Mouse (Mus musculus): ENCODE data around the gene Bcl6. TPM values are rescaled to one million over a fixed set of nuclear protein-coding genes. Genes with fewer than 3 reads are reported as not detected.

The Bcl6 gene
- polyA plus RNA-seq, 1 experiment from 2014 or later, result 0.22 TPM

GRCm38 (mm10) chr16:23964706-23965367 is 23.8 kb downstream of the Bcl6 start:
- no peak overlapping the region for H3K27ac ChIP-seq
- H3K4me2 ChIP-seq, result no peak overlapping the region
- 75% methylated on average over 14 of the region's 14 CpGs for WGBS
- peaks cover 6% of the 10 kb centered on the region for H3K4me1 ChIP-seq (replicated peaks)
- no peaks in the 10 kb centered on the region for H3K36me3 ChIP-seq
- no peak overlapping the region for H3K9ac ChIP-seq
- no peaks in the 10 kb centered on the region; the same call in 1 of the 2 replicates for H3K9me3 ChIP-seq
- ATAC-seq (ENCODE audit: low FRiP score), result no peak
- no peaks in the 10 kb centered on the region for H3K27me3 ChIP-seq
- no peak overlapping the region for H3K4me3 ChIP-seq

GRCm38 (mm10) chr16:23963896-23964668 is 24.6 kb downstream of the Bcl6 start:
- no peak overlapping the region for H3K4me2 ChIP-seq
- no peaks in the 10 kb centered on the region for H3K27me3 ChIP-seq
- no peak overlapping the region for H3K4me3 ChIP-seq
- peak; percentile 28; the same call in 1 of the 2 replicates for ATAC-seq (ENCODE audit: low FRiP score)
- peaks cover 6% of the 10 kb centered on the region for H3K4me1 ChIP-seq (replicated peaks)
- H3K9ac ChIP-seq, result no peak overlapping the region
- no peaks in the 10 kb centered on the region for H3K9me3 ChIP-seq
- H3K27ac ChIP-seq, result no peak overlapping the region
- no peaks in the 10 kb centered on the region for H3K36me3 ChIP-seq
- 60% methylated on average over 22 of the region's 22 CpGs for WGBS

DNA sequence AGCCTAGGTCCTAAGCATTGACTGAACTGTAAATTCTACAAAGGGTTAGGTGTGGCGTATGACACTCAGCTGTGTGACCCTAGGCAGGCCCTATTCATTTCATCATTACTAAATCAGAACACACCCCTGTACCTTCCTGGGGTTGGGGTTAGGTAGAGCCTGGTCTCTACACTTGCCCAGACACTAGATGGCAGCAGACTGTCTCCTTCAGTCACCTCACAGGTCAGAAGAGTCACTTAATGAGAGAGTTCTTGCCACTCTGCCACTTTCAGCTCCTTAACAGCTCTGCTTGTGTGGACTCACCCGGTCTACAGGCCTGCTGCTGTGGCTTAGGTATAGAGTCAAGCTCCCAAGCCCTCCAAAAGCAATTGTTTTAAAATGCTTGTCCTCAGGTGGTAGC is 26.3 kb downstream of the Bcl6 start:
- WGBS, result 88% methylated on average over 2 of the region's 2 CpGs
- H3K27me3 ChIP-seq, result no peaks in the 10 kb centered on the region
- no peak overlapping the region for H3K9ac ChIP-seq
- ATAC-seq (ENCODE audit: low FRiP score), result no peak
- no peak overlapping the region for H3K4me3 ChIP-seq
- no peak overlapping the region for H3K4me2 ChIP-seq
- H3K4me1 ChIP-seq (replicated peaks), result peaks cover 6% of the 10 kb centered on the region
- no peak overlapping the region for H3K27ac ChIP-seq
- no peaks in the 10 kb centered on the region for H3K9me3 ChIP-seq
- H3K36me3 ChIP-seq, result no peaks in the 10 kb centered on the region

DNA sequence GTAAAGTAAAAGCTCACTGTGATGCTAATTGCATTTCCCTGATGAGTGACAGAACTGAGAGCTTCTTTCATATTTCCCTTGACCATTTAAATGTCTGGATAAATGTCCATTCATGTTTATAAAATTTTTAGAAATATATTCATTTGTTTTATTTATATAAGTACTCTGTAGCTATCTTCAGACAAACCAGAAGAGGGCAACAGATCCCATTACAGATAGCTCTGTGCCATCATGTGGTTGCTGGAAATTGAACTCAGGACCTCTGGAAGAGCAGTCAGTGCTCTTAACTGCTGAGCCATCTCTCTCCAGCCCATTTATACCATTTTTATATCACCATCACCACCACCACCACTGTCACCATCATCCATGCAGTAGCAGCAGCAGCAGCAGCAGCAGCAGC is 29.7 kb downstream of the Bcl6 start:
- Histone ChIP-seq H3K36me3 (no peaks in the 10 kb centered on the region), H3K27ac (no peak overlapping the region), H3K4me2 (no peak overlapping the region), H3K27me3 (no peaks in the 10 kb centered on the region), H3K9ac (no peak overlapping the region), H3K9me3 (no peaks in the 10 kb centered on the region), H3K4me3 (no peak overlapping the region), H3K4me1 (replicated peaks) (peaks cover under 1% of the 10 kb centered on the region)
- no peak for ATAC-seq (ENCODE audit: low FRiP score)

GRCm38 (mm10) chr16:23953959-23954260 is 34.7 kb downstream of the Bcl6 start:
- H3K9me3 ChIP-seq, result no peaks in the 10 kb centered on the region
- peak; percentile 21; the same call in 1 of the 2 replicates for ATAC-seq (ENCODE audit: low FRiP score)
- H3K36me3 ChIP-seq, result no peaks in the 10 kb centered on the region
- WGBS, result 5% methylated on average over 1 of the region's 1 CpGs
- no peak overlapping the region for H3K4me3 ChIP-seq
- H3K27me3 ChIP-seq, result no peaks in the 10 kb centered on the region
- no peak overlapping the region for H3K27ac ChIP-seq
- H3K9ac ChIP-seq, result no peak overlapping the region
- H3K4me1 ChIP-seq (replicated peaks), result no peaks in the 10 kb centered on the region
- H3K4me2 ChIP-seq, result no peak overlapping the region

- Histone ChIP-seq H3K9me3 (no peaks in the 10 kb centered on the region), H3K27ac (no peak overlapping the region), H3K36me3 (no peaks in the 10 kb centered on the region), H3K4me2 (no peak overlapping the region), H3K27me3 (no peaks in the 10 kb centered on the region), H3K9ac (no peak overlapping the region), H3K4me1 (replicated peaks) (no peaks in the 10 kb centered on the region), H3K4me3 (no peak overlapping the region)
- WGBS, result 49% methylated on average over 11 of the region's 11 CpGs
- peak; percentile 59; the same call in 1 of the 2 replicates for ATAC-seq (ENCODE audit: low FRiP score)
These were observed 35.3 kb downstream of the Bcl6 start for GRCm38 (mm10) chr16:23953189-23953958.

DNA sequence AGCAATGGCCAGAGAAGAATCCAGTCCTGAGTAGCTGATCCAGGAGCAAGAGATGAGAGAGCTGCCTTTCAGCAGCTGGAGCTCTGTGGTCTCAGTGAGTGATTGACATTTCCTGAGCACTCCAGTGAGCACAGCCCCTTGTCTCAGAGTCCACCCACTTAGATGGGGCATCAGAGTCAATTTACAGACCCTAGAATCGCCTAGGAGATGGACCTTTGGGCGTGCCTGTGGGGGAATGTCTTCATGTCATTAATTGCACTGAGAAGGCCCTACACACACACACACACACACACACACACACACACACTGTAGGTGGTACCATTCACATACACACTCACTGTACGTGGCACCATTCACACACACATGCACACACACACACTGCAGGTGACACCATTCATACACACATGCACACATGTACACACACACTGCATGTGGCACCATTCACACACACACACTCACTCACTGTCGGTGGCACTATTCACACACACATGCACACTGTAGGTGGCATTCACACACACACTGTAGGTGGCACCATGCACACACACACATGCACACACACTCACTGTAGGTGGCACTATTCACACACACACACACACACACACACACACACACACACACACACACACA is 36.4 kb downstream of the Bcl6 start:
- no peak overlapping the region for H3K9ac ChIP-seq
- no peaks in the 10 kb centered on the region for H3K4me1 ChIP-seq (replicated peaks)
- H3K4me2 ChIP-seq, result no peak overlapping the region
- no peaks in the 10 kb centered on the region for H3K36me3 ChIP-seq
- WGBS, result 84% methylated on average over 4 of the region's 4 CpGs
- H3K4me3 ChIP-seq, result no peak overlapping the region
- H3K27me3 ChIP-seq, result no peaks in the 10 kb centered on the region
- H3K27ac ChIP-seq, result no peak overlapping the region
- no peaks in the 10 kb centered on the region for H3K9me3 ChIP-seq
- ATAC-seq (ENCODE audit: low FRiP score), result 0 out of 2 replicates have a peak, but pooled peaks have one; percentile 32

- Histone ChIP-seq H3K4me3 (no peak overlapping the region), H3K4me2 (no peak overlapping the region), H3K36me3 (no peaks in the 10 kb centered on the region), H3K27me3 (no peaks in the 10 kb centered on the region), H3K27ac (no peak overlapping the region), H3K4me1 (replicated peaks) (no peaks in the 10 kb centered on the region), H3K9ac (no peak overlapping the region), H3K9me3 (no peaks in the 10 kb centered on the region)
- WGBS, result 89% methylated on average over 6 of the region's 6 CpGs
- ATAC-seq (ENCODE audit: low FRiP score), result no peak
These were observed 41.0 kb downstream of the Bcl6 start for GRCm38 (mm10) chr16:23947654-23948053.

DNA sequence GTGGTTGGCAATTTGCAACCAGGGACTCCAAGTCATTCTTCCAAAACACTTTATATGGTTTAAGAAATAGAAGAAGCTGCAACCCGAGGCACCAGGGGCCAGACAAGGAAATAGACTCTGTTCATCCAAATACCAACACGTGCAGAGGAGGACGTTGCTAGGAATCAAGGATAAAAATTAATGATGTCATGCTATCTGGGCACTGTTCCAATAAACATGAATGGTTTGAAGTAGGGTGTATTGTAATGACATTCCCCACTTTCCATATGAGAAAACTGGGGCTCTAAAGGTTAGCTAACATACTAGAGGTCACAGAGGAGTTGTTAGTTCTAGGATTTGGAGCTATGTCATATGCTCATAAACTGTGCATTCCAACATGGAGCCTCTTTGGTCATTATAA is 43.9 kb downstream of the Bcl6 start:
- Histone ChIP-seq H3K9me3 (no peaks in the 10 kb centered on the region), H3K9ac (no peak overlapping the region), H3K36me3 (no peaks in the 10 kb centered on the region), H3K4me2 (no peak overlapping the region), H3K4me3 (no peak overlapping the region), H3K27ac (no peak overlapping the region), H3K27me3 (no peaks in the 10 kb centered on the region), H3K4me1 (replicated peaks) (no peaks in the 10 kb centered on the region)
- ATAC-seq (ENCODE audit: low FRiP score), result no peak
- 50% methylated on average over 3 of the region's 3 CpGs for WGBS

DNA sequence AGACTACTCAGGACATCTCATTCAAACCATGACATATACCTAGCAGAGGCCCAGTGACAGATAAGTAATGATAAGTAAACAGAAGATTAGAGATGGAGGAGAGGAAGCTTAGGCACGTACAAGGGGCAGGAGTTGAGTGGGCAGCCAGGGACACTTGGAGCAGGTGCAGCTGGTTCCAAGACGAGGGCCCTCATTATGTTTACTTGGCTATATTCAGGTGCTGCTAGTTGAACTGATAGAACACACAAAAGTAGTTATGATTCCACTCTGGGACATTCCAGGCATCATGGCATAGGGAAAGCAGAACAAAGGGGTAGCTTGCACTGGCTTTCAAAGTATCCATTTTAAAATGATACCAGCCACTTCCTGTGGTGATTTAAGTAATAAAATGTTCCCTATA is 54.3 kb downstream of the Bcl6 start:
- no peak overlapping the region for H3K4me3 ChIP-seq
- H3K9ac ChIP-seq, result no peak overlapping the region
- H3K4me2 ChIP-seq, result no peak overlapping the region
- H3K27me3 ChIP-seq, result no peaks in the 10 kb centered on the region
- no peaks in the 10 kb centered on the region for H3K36me3 ChIP-seq
- no peak for ATAC-seq (ENCODE audit: low FRiP score)
- no peak overlapping the region for H3K27ac ChIP-seq
- no peaks in the 10 kb centered on the region for H3K4me1 ChIP-seq (replicated peaks)
- 85% methylated on average over 2 of the region's 2 CpGs for WGBS
- no peaks in the 10 kb centered on the region for H3K9me3 ChIP-seq

DNA sequence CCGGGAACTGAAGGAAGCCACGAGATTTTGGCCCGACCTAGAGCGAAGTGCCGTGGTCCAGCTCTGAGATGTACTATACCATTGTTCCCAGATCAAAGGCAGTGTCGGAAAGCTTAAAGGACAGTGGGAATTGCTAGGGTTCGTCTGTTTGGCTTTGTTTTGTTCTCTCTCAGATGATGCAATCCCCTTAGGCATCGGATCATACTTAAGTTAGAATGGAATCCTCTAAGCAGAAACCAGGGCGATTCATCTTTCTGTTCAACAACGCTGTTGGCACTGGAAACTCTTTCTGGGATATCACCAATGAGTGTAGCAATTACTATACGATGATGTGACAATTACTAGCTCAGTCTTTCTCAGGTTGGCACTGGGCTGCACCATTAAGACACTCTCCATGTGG is 56.4 kb downstream of the Bcl6 start, which contains the start of gene Rtp2:
Gene Rtp2 (minus strand): TSS at position 101 of the 400 bp plus-strand sequence.
- no peak within 1 kb of the TSS for H3K27ac ChIP-seq
- H3K9me3 ChIP-seq, result no peaks in the 10 kb centered on the region
- H3K36me3 ChIP-seq, result no peaks in the 10 kb centered on the region
- H3K4me3 ChIP-seq, result no peak within 1 kb of the TSS
- no peaks in the 10 kb centered on the region for H3K4me1 ChIP-seq (replicated peaks)
- no peaks in the 10 kb centered on the region for H3K27me3 ChIP-seq
- no peak for ATAC-seq (ENCODE audit: low FRiP score)
- H3K9ac ChIP-seq, result no peak within 1 kb of the TSS
- no peak within 1 kb of the TSS for H3K4me2 ChIP-seq
- WGBS, result 78% methylated on average over 11 of the region's 11 CpGs

- 79% methylated on average over 18 of the region's 18 CpGs for WGBS
These were observed 57.4 kb downstream of the Bcl6 start for GRCm38 (mm10) chr16:23931275-23931674.

More at GRCm38 (mm10) chr16:23931275-23931674, 57.4 kb downstream of the Bcl6 start:
- Histone ChIP-seq H3K27me3 (no peaks in the 10 kb centered on the region), H3K4me3 (no peak overlapping the region), H3K9ac (no peak overlapping the region), H3K9me3 (no peaks in the 10 kb centered on the region), H3K27ac (no peak overlapping the region), H3K4me2 (no peak overlapping the region), H3K4me1 (replicated peaks) (no peaks in the 10 kb centered on the region), H3K36me3 (no peaks in the 10 kb centered on the region)
- ATAC-seq (ENCODE audit: low FRiP score), result no peak

Measured in hindbrain, embryonic 13.5 days (tissue).